1 mouse cellular context compared by ENCODE assay signal in the genomic region with DNA sequence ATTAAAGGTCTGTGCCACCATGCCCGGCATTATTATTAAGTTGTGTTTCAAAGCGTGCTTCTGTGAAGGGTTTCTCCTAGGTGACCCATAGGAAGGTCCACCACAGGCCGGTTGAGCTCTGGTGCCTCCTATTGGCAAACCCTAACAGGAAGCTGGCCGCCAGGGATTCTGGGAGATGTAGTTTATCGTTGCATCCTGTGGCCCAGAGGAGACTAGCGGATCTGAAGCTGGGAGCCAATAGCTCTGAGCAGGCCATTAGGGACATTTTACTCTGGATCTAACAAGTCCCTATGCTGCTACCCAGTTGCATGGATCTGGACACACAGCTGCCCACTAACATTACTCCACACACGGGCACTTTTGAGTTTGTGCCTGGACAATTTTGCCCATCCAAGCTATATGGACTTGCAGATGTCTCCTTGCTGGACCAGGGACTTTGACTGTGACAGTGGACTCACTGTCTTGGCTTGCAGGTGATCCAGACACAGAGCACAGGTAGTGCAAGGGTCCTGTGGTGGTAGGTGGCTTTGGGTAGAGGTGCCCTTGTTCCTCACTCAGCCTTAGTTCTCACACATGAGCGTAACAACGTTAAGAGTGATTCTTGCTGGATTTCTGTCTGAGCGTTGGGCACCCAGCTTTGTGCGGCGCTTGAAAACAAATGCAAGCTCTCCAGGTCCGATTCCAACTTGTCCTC.
TF ChIP-seq lines count a peak whose summit lies in the region.

No protein-coding gene starts in this region.

TF ChIP-seq in MEL, 35 proteins besides CTCF, POLR2A, EP300 and RAD21 (continued from another document):
- TF ChIP-seq ZKSCAN1 (IDR thresholded peaks at IDR 0.05; ENCODE audit: low read depth, low read length): no peak
- no peak for TF ChIP-seq GATA1 (IDR thresholded peaks at IDR 0.05; ENCODE audit: low read depth, low read length)
- no peak for TF ChIP-seq JUND (IDR thresholded peaks at IDR 0.05; ENCODE audit: low read depth, low read length)
- TF ChIP-seq UBTF (IDR thresholded peaks at IDR 0.05; ENCODE audit: borderline replicate concordance, insufficient read depth, low read depth, low read length): no peak
- TF ChIP-seq E2F4 (IDR thresholded peaks at IDR 0.05; ENCODE audit: borderline replicate concordance, low read depth, low read length): no peak
- TF ChIP-seq USF1 (IDR thresholded peaks at IDR 0.05; ENCODE audit: low read depth, low read length): no peak
- TF ChIP-seq NELFE (IDR thresholded peaks at IDR 0.05; ENCODE audit: low read depth, low read length): no peak
- TF ChIP-seq USF2 (IDR thresholded peaks at IDR 0.05; ENCODE audit: borderline replicate concordance in 1 of 2, insufficient read depth in 1 of 2, low read depth in 1 of 2, low read length in 2 of 2): no peak
- no peak for TF ChIP-seq MAX (IDR thresholded peaks at IDR 0.05; ENCODE audit: low read length)
- TF ChIP-seq POLR2AphosphoS5 (IDR thresholded peaks at IDR 0.05; ENCODE audit: borderline replicate concordance, low read depth, low read length): no peak
- TF ChIP-seq BHLHE40 (IDR thresholded peaks at IDR 0.05; ENCODE audit: borderline replicate concordance, low read depth, low read length): no peak
- no peak for TF ChIP-seq MAFK (IDR thresholded peaks at IDR 0.05; ENCODE audit: borderline replicate concordance, low read depth, low read length)
- TF ChIP-seq HCFC1 (IDR thresholded peaks at IDR 0.05; ENCODE audit: low read depth, low read length): peak; percentile 99
- no peak for TF ChIP-seq GABPA (IDR thresholded peaks at IDR 0.05; ENCODE audit: low read depth, low read length)
- TF ChIP-seq SMC3 (IDR thresholded peaks at IDR 0.05; ENCODE audit: low read depth, low read length): peak; percentile 37
- TF ChIP-seq TBP (IDR thresholded peaks at IDR 0.05; ENCODE audit: low read depth, low read length): no peak
- TF ChIP-seq MYC (IDR thresholded peaks at IDR 0.05; ENCODE audit: low read depth, low read length): no peak
- TF ChIP-seq MEF2A (IDR thresholded peaks at IDR 0.05; ENCODE audit: extremely low read depth, insufficient replicate concordance, low read depth, low read length, poor library complexity, severe bottlenecking): no peak
- no peak for TF ChIP-seq CHD1 (IDR thresholded peaks at IDR 0.05; ENCODE audit: low read depth, low read length)
- no peak; the same call in 1 of the 2 replicates for TF ChIP-seq KAT2A (conservative IDR thresholded peaks at IDR 0.05; ENCODE audit: low read depth, low read length)
- TF ChIP-seq NRF1 (IDR thresholded peaks at IDR 0.05; ENCODE audit: insufficient read depth, low read depth, low read length, poor library complexity, severe bottlenecking): 0 out of 2 replicates have a peak, but pooled peaks have one; percentile 12
